Mouse (Mus musculus): ENCODE data around the gene Pnldc1.

DNA sequence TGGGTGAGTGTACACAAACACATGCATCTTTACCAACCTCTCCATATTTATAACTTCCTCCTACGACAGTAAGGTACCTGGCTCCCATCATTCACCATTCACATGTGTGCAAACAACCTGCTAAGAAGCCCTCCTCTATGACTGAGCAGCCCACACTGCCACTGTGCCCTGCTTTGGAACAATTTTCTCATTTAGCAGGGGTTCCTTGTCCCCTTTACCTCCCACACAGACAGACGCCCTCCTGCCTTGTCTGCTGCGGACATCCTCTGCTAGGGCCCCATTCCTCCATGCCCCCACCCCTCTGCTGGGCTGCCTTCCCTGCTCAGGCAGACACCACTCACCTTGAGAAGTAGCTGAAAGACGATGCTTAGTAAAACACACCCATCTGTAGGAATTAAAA is 62.3 kb downstream of the Pnldc1 start:
- no peak for TF ChIP-seq CTCF (conservative IDR thresholded peaks at IDR 0.05; ENCODE audit: low read length)
- TF ChIP-seq POU5F1 (IDR thresholded peaks at IDR 0.05; ENCODE audit: borderline replicate concordance, low read length) = no peak

Measured in E14TG2a.4 (cell line).